Mouse (Mus musculus) E14TG2a.4 (cell line): ENCODE data around the gene Hist1h2bm.

Experiments used
- CTCF ChIP-seq: conservative IDR thresholded peaks from 2 replicates; pipeline ENCODE4 v1.5.1; 2014; ENCODE audit warnings: low read length
- NANOG ChIP-seq: IDR thresholded peaks from 2 replicates; pipeline ENCODE4 v1.6.1; 2014; ENCODE audit warnings: borderline replicate concordance, low read length, mixed read lengths

DNA sequence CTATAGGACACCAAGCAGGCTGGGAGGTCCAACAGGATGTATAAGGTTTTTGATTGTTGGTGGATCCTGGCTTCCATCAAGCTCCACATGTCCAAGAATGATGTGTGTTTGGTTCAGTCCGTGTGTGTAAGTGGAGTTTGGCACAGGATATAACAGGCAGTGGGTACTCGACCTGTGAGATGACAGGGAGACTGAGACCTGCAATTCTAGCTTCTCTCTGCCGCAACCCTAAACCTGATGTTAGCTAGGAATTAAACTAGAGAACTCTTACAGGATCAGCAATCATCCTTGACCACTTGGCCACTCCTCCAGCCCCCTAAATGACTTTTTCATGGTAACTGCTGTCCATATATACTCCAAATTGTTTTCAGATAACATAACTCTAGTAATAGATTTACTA lies 30.5 kb downstream of the Hist1h2bm start:
- TF ChIP-seq CTCF (no peak), NANOG (no peak)
